Mouse (Mus musculus) ES-Bruce4 (cell line): ENCODE data around the gene Rps6kb1.

ENCODE experiments used
- CTCF ChIP-seq: IDR thresholded peaks from one replicate; pipeline ENCODE4 v1.8.1; 2011; ENCODE audit warnings: low read depth, low read length
- EP300 ChIP-seq: IDR thresholded peaks from 2 replicates; pipeline ENCODE4 v1.6.1; 2011; ENCODE audit warnings: low read depth, low read length; ENCODE audit not compliant: insufficient read depth

- TF ChIP-seq CTCF (no peak), EP300 (no peak)
Observed at GRCm38 (mm10) chr11:86581943-86582542, 37.4 kb upstream of the Rps6kb1 start.
